Mouse (Mus musculus) G1E (cell line): ENCODE results near the gene Rbm15. TPM values are rescaled to one million over a fixed set of nuclear protein-coding genes. Genes with fewer than 3 reads are reported as not detected.
A peak's percentile ranks its signal among the peaks of the same experiment; 100 is the strongest.

Source experiments
- ATAC-seq: 2 replicates; pipeline ENCODE4 v1.8.0; 2016; ENCODE audit warnings: mild to moderate bottlenecking; ENCODE audit not compliant: insufficient number of reproducible peaks, poor library complexity, low FRiP score, severe bottlenecking; ENCODE audit errors: extremely low read depth
- DNase-seq: peaks from one replicate; pipeline ENCODE4 v3.0.0; 2012; ENCODE audit warnings: low spot score
- H3K27me3 ChIP-seq: 2 replicates; pipeline ENCODE4 v1.6.1; 2012; ENCODE audit warnings: mild to moderate bottlenecking, low read length, inconsistent platforms; ENCODE audit not compliant: insufficient read depth
- H3K36me3 ChIP-seq: replicated peaks from 2 replicates; pipeline ENCODE3; 2012; ENCODE audit warnings: mild to moderate bottlenecking, inconsistent platforms
- H3K4me1 ChIP-seq: 2 replicates; pipeline ENCODE4 v1.6.1; 2012; ENCODE audit warnings: low read depth, low read length, inconsistent platforms, mixed read lengths; ENCODE audit not compliant: insufficient read depth
- H3K4me3 ChIP-seq: 2 replicates; pipeline ENCODE4 v1.5.1; 2012; ENCODE audit warnings: low read depth, mild to moderate bottlenecking, inconsistent platforms, low read length, moderate library complexity, mixed read lengths
- H3K9me3 ChIP-seq: replicated peaks from 2 replicates; pipeline ENCODE4 v1.6.1; 2012; ENCODE audit warnings: inconsistent platforms
- CTCF ChIP-seq: IDR thresholded peaks from 2 replicates; pipeline ENCODE4 v1.5.1; 2012; ENCODE audit warnings: low read depth, low read length, inconsistent platforms, mixed read lengths
- GATA1 ChIP-seq: IDR thresholded peaks from 2 replicates; pipeline ENCODE4 v1.6.1; 2012; ENCODE audit warnings: borderline replicate concordance, low read length, inconsistent platforms, mixed read lengths
- GATA2 ChIP-seq: IDR thresholded peaks from 2 replicates; pipeline ENCODE4 v1.6.1; 2012; ENCODE audit warnings: low read depth, low read length, inconsistent platforms, borderline replicate concordance
- POLR2AphosphoS5 ChIP-seq: IDR thresholded peaks from 2 replicates; pipeline ENCODE4 v1.6.1; 2012; ENCODE audit warnings: low read depth, low read length, inconsistent platforms; ENCODE audit not compliant: insufficient replicate concordance
- TAL1 ChIP-seq: conservative IDR thresholded peaks from 2 replicates; pipeline ENCODE4 v1.6.1; 2012; ENCODE audit warnings: low read depth, low read length, inconsistent platforms, mixed read lengths
- polyA plus RNA-seq: library from polyadenylated mRNA; stranded (reverse); fragments of >175 nt; gene quantifications from 2 replicates; pipeline ENCODE4 v1.2.3, GENCODE M21; 2012
- total RNA-seq, 2 experiments: library from RNA; stranded (forward) in 1 of 2; stranded (reverse) in 1 of 2; fragments of 200-1000 nt in 1 of 2; fragments of >200 nt in 1 of 2; fragmentation: Nextera tagmentation in 1 of 2; gene quantifications; 2 replicates each; pipeline ENCODE4 v1.2.3; 2014 to 2017

The Rbm15 gene
- total RNA-seq (2014; fragmentation: Nextera tagmentation): 105 and 113 TPM in 2 replicates
- total RNA-seq (2017): 42.7 and 50.0 TPM in 2 replicates
- 5.2 and 5.9 TPM in 2 replicates for polyA plus RNA-seq

GRCm38 (mm10) chr3:107333381-107334201 is at the start of gene Rbm15:
Gene Rbm15, minus strand, starts transcription at chr3:107333673.
- Histone ChIP-seq H3K9me3 (no peaks in the 10 kb centered on the region), H3K27me3 (no peaks in the 10 kb centered on the region), H3K36me3 (peaks cover 25% of the 10 kb centered on the region), H3K4me3 (peak within 1 kb of the TSS; percentile 86), H3K4me1 (peaks cover 27% of the 10 kb centered on the region)
- ATAC-seq (peak; percentile 69), DNase-seq (peak; percentile 92)
- TF ChIP-seq POLR2AphosphoS5 (peak; percentile 16; the same call in 1 of the 2 replicates), GATA2 (no peak)

- TF ChIP-seq GATA2: no peak
- peak; percentile 78 for TF ChIP-seq CTCF
- no peak for TF ChIP-seq POLR2AphosphoS5
- Histone ChIP-seq H3K9me3 (no peaks in the 10 kb centered on the region), H3K4me3 (no peak overlapping the region), H3K27me3 (peaks cover 18% of the 10 kb centered on the region), H3K36me3 (no peaks in the 10 kb centered on the region), H3K4me1 (no peaks in the 10 kb centered on the region)
- DNase-seq (peak; percentile 15), ATAC-seq (no peak)
Observed at GRCm38 (mm10) chr3:107379422-107379821, 45.9 kb upstream of the Rbm15 start.

- no peak overlapping the region for H3K4me3 ChIP-seq
- H3K4me1 ChIP-seq: no peaks in the 10 kb centered on the region
- no peaks in the 10 kb centered on the region for H3K9me3 ChIP-seq
Observed at GRCm38 (mm10) chr3:107378626-107379025, 45.2 kb upstream of the Rbm15 start.

GRCm38 (mm10) chr3:107374948-107375664 is 41.6 kb upstream of the Rbm15 start:
- TF ChIP-seq POLR2AphosphoS5 (no peak), CTCF (no peak), TAL1 (no peak), GATA2 (no peak), GATA1 (no peak)
- H3K4me3 ChIP-seq: no peak overlapping the region
- no peaks in the 10 kb centered on the region for H3K36me3 ChIP-seq
- H3K27me3 ChIP-seq: peaks cover 23% of the 10 kb centered on the region
- ATAC-seq: no peak
- no peaks in the 10 kb centered on the region for H3K4me1 ChIP-seq
- DNase-seq: no peak
- H3K9me3 ChIP-seq: no peaks in the 10 kb centered on the region

More at GRCm38 (mm10) chr3:107378626-107379025, 45.2 kb upstream of the Rbm15 start:
- Histone ChIP-seq H3K36me3 (no peaks in the 10 kb centered on the region), H3K27me3 (peaks cover 17% of the 10 kb centered on the region)
- ATAC-seq (no peak), DNase-seq (no peak)
- TF ChIP-seq POLR2AphosphoS5 (no peak), CTCF (no peak), TAL1 (no peak), GATA1 (no peak), GATA2 (no peak)

GRCm38 (mm10) chr3:107369156-107369555 is 35.7 kb upstream of the Rbm15 start:
- ATAC-seq (no peak), DNase-seq (no peak)
- Histone ChIP-seq H3K9me3 (no peaks in the 10 kb centered on the region), H3K4me1 (no peaks in the 10 kb centered on the region; the same call in 1 of the 2 replicates), H3K36me3 (no peaks in the 10 kb centered on the region), H3K27me3 (peaks cover 23% of the 10 kb centered on the region), H3K4me3 (no peak overlapping the region)
- TF ChIP-seq CTCF (no peak), TAL1 (no peak), GATA2 (no peak), POLR2AphosphoS5 (no peak), GATA1 (no peak)

- Histone ChIP-seq H3K4me3 (no peak overlapping the region), H3K4me1 (no peaks in the 10 kb centered on the region; the same call in 1 of the 2 replicates), H3K27me3 (peaks cover 23% of the 10 kb centered on the region), H3K36me3 (no peaks in the 10 kb centered on the region), H3K9me3 (no peaks in the 10 kb centered on the region)
- ATAC-seq (no peak), DNase-seq (no peak)
- TF ChIP-seq TAL1: no peak
- no peak for TF ChIP-seq GATA1
- no peak for TF ChIP-seq CTCF
- no peak for TF ChIP-seq POLR2AphosphoS5
- no peak for TF ChIP-seq GATA2
Observed at GRCm38 (mm10) chr3:107367938-107368599, 34.6 kb upstream of the Rbm15 start.
